Mouse (Mus musculus) midbrain, embryonic 13.5 days (tissue): ENCODE measurements around the gene Pgap1. TPM values are rescaled to one million over a fixed set of nuclear protein-coding genes. Genes with fewer than 3 reads are reported as not detected.
A peak's percentile ranks its signal among the peaks of the same experiment; 100 is the strongest.

Experiments used
- ATAC-seq: fragments of 200-750 bp; cut with Nextera tagmentation; 2 replicates; pipeline ENCODE4 v1.8.0; 2017; ENCODE audit warnings: mild to moderate bottlenecking, moderate TSS enrichment, moderate library complexity
- H3K27ac ChIP-seq: fragments of 300-500 bp; sonication (generic); 2 replicates; pipeline ENCODE4 v1.5.1; 2015; ENCODE audit warnings: inconsistent platforms, mild to moderate bottlenecking, moderate library complexity
- H3K27me3 ChIP-seq: fragments of 300-500 bp; sonication (generic); 2 replicates; pipeline ENCODE4 v1.6.1; 2015; ENCODE audit warnings: mild to moderate bottlenecking, inconsistent platforms
- H3K36me3 ChIP-seq: fragments of 300-500 bp; sonication (generic); 2 replicates; pipeline ENCODE4 v1.6.1; 2015; ENCODE audit warnings: mild to moderate bottlenecking, inconsistent platforms
- H3K4me1 ChIP-seq: fragments of 300-500 bp; sonication (generic); replicated peaks from 2 replicates; pipeline ENCODE4 v1.6.1; 2015; ENCODE audit warnings: inconsistent platforms
- H3K4me2 ChIP-seq: fragments of 300-500 bp; sonication (generic); replicated peaks from 2 replicates; pipeline ENCODE4 v1.6.1; 2015; ENCODE audit warnings: moderate library complexity, mild to moderate bottlenecking, inconsistent platforms
- H3K4me3 ChIP-seq: fragments of 300-500 bp; sonication (generic); replicated peaks from 2 replicates; pipeline ENCODE4 v1.5.1; 2015; ENCODE audit warnings: mild to moderate bottlenecking, inconsistent platforms
- H3K9ac ChIP-seq: fragments of 300-500 bp; sonication (generic); replicated peaks from 2 replicates; pipeline ENCODE4 v1.6.1; 2015; ENCODE audit warnings: mild to moderate bottlenecking, inconsistent platforms
- H3K9me3 ChIP-seq: fragments of 300-500 bp; sonication (generic); 2 replicates; pipeline ENCODE4 v1.6.1; 2016; ENCODE audit warnings: mild to moderate bottlenecking, inconsistent platforms
- WGBS: fragments of 180-500 bp; shearing (Covaris S2); methylation state at CpG from one replicate; pipeline ENCODE4 v1.1.7; 2015; 5-methylcytosine and 5-hydroxymethylcytosine counted together
- polyA plus RNA-seq: library from polyadenylated mRNA; unstranded; fragments of >200 nt; fragmentation: Nextera tagmentation; extraction: Ambion mirVana; gene quantifications from 2 replicates; pipeline ENCODE4 v1.2.1, GENCODE M21; 2015

Pgap1 gene
- polyA plus RNA-seq, 1 experiment from 2014 or later: 27.5 TPM

- no peaks in the 10 kb centered on the region for H3K36me3 ChIP-seq
- H3K9me3 ChIP-seq: no peaks in the 10 kb centered on the region
- H3K4me3 ChIP-seq: peak overlapping the region; percentile 5; the same call in 1 of the 2 replicates
- peak; percentile 83 for ATAC-seq
- H3K4me2 ChIP-seq: peak overlapping the region; percentile 43
- no peaks in the 10 kb centered on the region for H3K27me3 ChIP-seq
- 17% methylated on average over 8 of the region's 8 CpGs for WGBS
- peak overlapping the region; percentile 67 for H3K27ac ChIP-seq
- peaks cover 10% of the 10 kb centered on the region for H3K4me1 ChIP-seq
- H3K9ac ChIP-seq: no peak overlapping the region
Measured at GRCm38 (mm10) chr1:54578358-54579184, 21.1 kb upstream of the Pgap1 start.

GRCm38 (mm10) chr1:54569102-54569501, 11.6 kb upstream of the Pgap1 start:
- Histone ChIP-seq H3K4me3 (no peak overlapping the region), H3K4me1 (no peaks in the 10 kb centered on the region), H3K27ac (no peak overlapping the region), H3K4me2 (no peak overlapping the region), H3K36me3 (no peaks in the 10 kb centered on the region), H3K9ac (no peak overlapping the region), H3K27me3 (no peaks in the 10 kb centered on the region), H3K9me3 (no peaks in the 10 kb centered on the region)
- ATAC-seq: no peak
- whole genome bisulfite sequencing: 86% methylated on average over 2 of the region's 2 CpGs

- no peak for ATAC-seq
- Histone ChIP-seq H3K36me3 (no peaks in the 10 kb centered on the region), H3K9ac (no peak overlapping the region), H3K9me3 (no peaks in the 10 kb centered on the region), H3K27me3 (no peaks in the 10 kb centered on the region), H3K4me2 (no peak overlapping the region), H3K4me1 (no peaks in the 10 kb centered on the region), H3K27ac (no peak overlapping the region), H3K4me3 (no peak overlapping the region)
- WGBS: 90% methylated on average over 6 of the region's 6 CpGs
Measured at GRCm38 (mm10) chr1:54563923-54564322, 6.4 kb upstream of the Pgap1 start.

GRCm38 (mm10) chr1:54556586-54557221, 780 bp downstream of the Pgap1 start:
- no peaks in the 10 kb centered on the region for H3K27me3 ChIP-seq
- 1% methylated on average over 18 of the region's 18 CpGs for WGBS
- H3K4me2 ChIP-seq: peak overlapping the region; percentile 77
- no peaks in the 10 kb centered on the region for H3K36me3 ChIP-seq
- H3K9me3 ChIP-seq: no peaks in the 10 kb centered on the region
- no peak for ATAC-seq
- peak overlapping the region; percentile 90 for H3K9ac ChIP-seq
- peaks cover 13% of the 10 kb centered on the region for H3K4me1 ChIP-seq
- H3K4me3 ChIP-seq: peak overlapping the region; percentile 84
- H3K27ac ChIP-seq: peak overlapping the region; percentile 90

GRCm38 (mm10) chr1:54555364-54556140, 1.9 kb downstream of the Pgap1 start:
- Histone ChIP-seq H3K4me2 (peak overlapping the region; percentile 52), H3K4me1 (peaks cover 13% of the 10 kb centered on the region), H3K4me3 (peak overlapping the region; percentile 31), H3K9me3 (no peaks in the 10 kb centered on the region), H3K27me3 (no peaks in the 10 kb centered on the region), H3K36me3 (peaks cover 1% of the 10 kb centered on the region), H3K9ac (peak overlapping the region; percentile 41; the same call in 1 of the 2 replicates), H3K27ac (no peak overlapping the region)
- WGBS: 28% methylated on average over 4 of the region's 4 CpGs
- ATAC-seq: no peak

GRCm38 (mm10) chr1:54552621-54553020, 4.9 kb downstream of the Pgap1 start:
- Histone ChIP-seq H3K36me3 (peaks cover 23% of the 10 kb centered on the region), H3K4me1 (peaks cover 13% of the 10 kb centered on the region), H3K4me2 (no peak overlapping the region), H3K4me3 (no peak overlapping the region), H3K27me3 (no peaks in the 10 kb centered on the region), H3K9me3 (no peaks in the 10 kb centered on the region), H3K9ac (no peak overlapping the region), H3K27ac (no peak overlapping the region)
- 92% methylated on average over 2 of the region's 2 CpGs for WGBS
- ATAC-seq: no peak

GRCm38 (mm10) chr1:54545200-54545599, 12.3 kb downstream of the Pgap1 start:
- 94% methylated on average over 9 of the region's 9 CpGs for WGBS
- no peak for ATAC-seq
- no peaks in the 10 kb centered on the region for H3K9me3 ChIP-seq

GRCm38 (mm10) chr1:54542920-54543319, 14.6 kb downstream of the Pgap1 start:
- H3K4me2 ChIP-seq: no peak overlapping the region
- peaks cover 3% of the 10 kb centered on the region; the same call in 1 of the 2 replicates for H3K9me3 ChIP-seq
- H3K4me3 ChIP-seq: no peak overlapping the region
- no peaks in the 10 kb centered on the region for H3K27me3 ChIP-seq
- no peak overlapping the region for H3K9ac ChIP-seq
- 93% methylated on average over 2 of the region's 2 CpGs for WGBS
- no peak overlapping the region for H3K27ac ChIP-seq
- H3K36me3 ChIP-seq: peaks cover 62% of the 10 kb centered on the region
- no peaks in the 10 kb centered on the region for H3K4me1 ChIP-seq
- ATAC-seq: no peak

More at GRCm38 (mm10) chr1:54545200-54545599, 12.3 kb downstream of the Pgap1 start:
- Histone ChIP-seq H3K4me1 (no peaks in the 10 kb centered on the region), H3K27ac (no peak overlapping the region), H3K4me3 (no peak overlapping the region), H3K9ac (no peak overlapping the region), H3K27me3 (no peaks in the 10 kb centered on the region), H3K36me3 (peaks cover 60% of the 10 kb centered on the region), H3K4me2 (no peak overlapping the region)

GRCm38 (mm10) chr1:54531170-54531569, 26.3 kb downstream of the Pgap1 start:
- H3K4me2 ChIP-seq: no peak overlapping the region
- H3K27ac ChIP-seq: no peak overlapping the region
- H3K4me3 ChIP-seq: no peak overlapping the region
- no peak overlapping the region for H3K9ac ChIP-seq
- H3K36me3 ChIP-seq: peaks cover 41% of the 10 kb centered on the region
- H3K9me3 ChIP-seq: no peaks in the 10 kb centered on the region
- no peaks in the 10 kb centered on the region for H3K27me3 ChIP-seq
- H3K4me1 ChIP-seq: no peaks in the 10 kb centered on the region
- ATAC-seq: no peak
- WGBS: 85% methylated on average over 6 of the region's 6 CpGs

- 92% methylated on average over 2 of the region's 2 CpGs for WGBS
- Histone ChIP-seq H3K4me1 (no peaks in the 10 kb centered on the region), H3K9me3 (no peaks in the 10 kb centered on the region), H3K4me2 (no peak overlapping the region), H3K4me3 (no peak overlapping the region), H3K27ac (no peak overlapping the region), H3K27me3 (no peaks in the 10 kb centered on the region), H3K36me3 (peaks cover 49% of the 10 kb centered on the region), H3K9ac (no peak overlapping the region)
- no peak for ATAC-seq
Measured at GRCm38 (mm10) chr1:54523717-54524116, 33.8 kb downstream of the Pgap1 start.

- Histone ChIP-seq H3K9ac (no peak overlapping the region), H3K4me3 (no peak overlapping the region), H3K4me1 (no peaks in the 10 kb centered on the region), H3K27me3 (no peaks in the 10 kb centered on the region), H3K27ac (no peak overlapping the region), H3K9me3 (no peaks in the 10 kb centered on the region), H3K4me2 (no peak overlapping the region), H3K36me3 (peaks cover 41% of the 10 kb centered on the region)
- WGBS: 94% methylated on average over 5 of the region's 5 CpGs
- no peak for ATAC-seq
Measured at GRCm38 (mm10) chr1:54520062-54520577, 37.4 kb downstream of the Pgap1 start.

GRCm38 (mm10) chr1:54513836-54514235, 43.6 kb downstream of the Pgap1 start:
- Histone ChIP-seq H3K4me2 (no peak overlapping the region), H3K36me3 (peaks cover 31% of the 10 kb centered on the region), H3K27me3 (no peaks in the 10 kb centered on the region), H3K9me3 (no peaks in the 10 kb centered on the region), H3K4me1 (no peaks in the 10 kb centered on the region), H3K4me3 (no peak overlapping the region), H3K9ac (no peak overlapping the region), H3K27ac (no peak overlapping the region)
- 95% methylated on average over 1 of the region's 1 CpGs for WGBS
- no peak for ATAC-seq
